Mouse (Mus musculus) liver, adult 2 months (tissue): ENCODE measurements around the gene Aqr.

Source experiments
- CTCF ChIP-seq: fragments of 200-500 bp; IDR thresholded peaks from 2 replicates; pipeline ENCODE4 v1.5.1; 2011; ENCODE audit warnings: low read depth, low read length, control low read depth
- POLR2A ChIP-seq: fragments of 200-500 bp; IDR thresholded peaks from 2 replicates; pipeline ENCODE4 v1.6.1; 2011; ENCODE audit warnings: low read length, control low read depth; ENCODE audit not compliant: insufficient read depth; ENCODE audit errors: extremely low read depth

DNA sequence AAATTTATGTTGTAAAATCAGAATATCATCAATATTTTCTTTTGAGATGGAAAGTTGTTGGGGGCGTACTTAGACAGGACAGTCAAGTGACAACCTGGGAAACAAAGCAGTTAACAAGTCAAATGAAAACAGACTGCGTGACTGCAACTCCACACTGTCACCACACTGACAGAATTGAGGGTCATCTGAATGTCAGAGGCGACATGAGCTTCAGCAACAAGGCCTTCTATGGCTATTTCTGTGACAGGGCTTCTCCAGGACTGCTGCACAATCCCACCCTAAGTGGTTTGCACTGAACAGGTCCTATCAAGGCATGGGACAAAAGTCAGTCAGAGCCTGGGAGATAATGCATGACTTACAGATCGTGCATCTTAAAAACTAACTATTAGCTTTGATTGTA is 63.5 kb downstream of the Aqr start:
- TF ChIP-seq POLR2A (no peak), CTCF (no peak)
